Mouse (Mus musculus) mesoderm, embryonic 11.5 days (tissue): Measurements from ENCODE around the gene Fbxl7.
"Not testable (repeated sequence)": the region's sequence is repeated elsewhere in the genome, so short reads cannot be mapped to it uniquely, and the experiment has no call there.

Experiments used
- DNase-seq: peaks from one replicate; pipeline ENCODE4 v3.0.0-alpha.2; 2012; ENCODE audit warnings: low read depth, low spot score

Fbxl7 gene

GRCm38 (mm10) chr15:26812856-26813255 is 82.5 kb downstream of the Fbxl7 start:
- no peak for DNase-seq

GRCm38 (mm10) chr15:26809569-26809968 is 85.8 kb downstream of the Fbxl7 start:
- DNase-seq: no peak

GRCm38 (mm10) chr15:26804046-26804445 is 91.3 kb downstream of the Fbxl7 start:
- DNase-seq: peak; percentile 41

- DNase-seq: no peak
Measured at GRCm38 (mm10) chr15:26799457-26800021, 95.8 kb downstream of the Fbxl7 start.

- DNase-seq: no peak
Measured at GRCm38 (mm10) chr15:26795937-26796336, 99.4 kb downstream of the Fbxl7 start.

GRCm38 (mm10) chr15:26795518-26795917 is 99.9 kb downstream of the Fbxl7 start:
- DNase-seq: peak; percentile 65

- DNase-seq: no peak
Measured at GRCm38 (mm10) chr15:26787148-26787547, 108.2 kb downstream of the Fbxl7 start.

GRCm38 (mm10) chr15:26780557-26780956 is 114.8 kb downstream of the Fbxl7 start:
- no peak for DNase-seq

GRCm38 (mm10) chr15:26779129-26779528 is 116.3 kb downstream of the Fbxl7 start:
- no peak for DNase-seq

- no peak for DNase-seq
Measured at GRCm38 (mm10) chr15:26775720-26776119, 119.7 kb downstream of the Fbxl7 start.

GRCm38 (mm10) chr15:26774895-26775294 is 120.5 kb downstream of the Fbxl7 start:
- no peak for DNase-seq

- peak; percentile 9 for DNase-seq
Measured at GRCm38 (mm10) chr15:26761651-26762050, 133.7 kb downstream of the Fbxl7 start.

- no peak for DNase-seq
Measured at GRCm38 (mm10) chr15:26748484-26748883, 146.9 kb downstream of the Fbxl7 start.

- DNase-seq: peak; percentile 50
Measured at GRCm38 (mm10) chr15:26732366-26732765, 163.0 kb downstream of the Fbxl7 start.

- DNase-seq: no peak
Measured at GRCm38 (mm10) chr15:26730760-26731159, 164.6 kb downstream of the Fbxl7 start.

GRCm38 (mm10) chr15:26729341-26729740 is 166.0 kb downstream of the Fbxl7 start:
- not testable (repeated sequence) for DNase-seq

- DNase-seq: peak; percentile 54
Measured at GRCm38 (mm10) chr15:26718390-26719036, 176.9 kb downstream of the Fbxl7 start.

GRCm38 (mm10) chr15:26717952-26718351 is 177.4 kb downstream of the Fbxl7 start:
- DNase-seq: no peak

GRCm38 (mm10) chr15:26716181-26716580 is 179.2 kb downstream of the Fbxl7 start:
- no peak for DNase-seq

- DNase-seq: no peak
Measured at GRCm38 (mm10) chr15:26715635-26716034, 179.7 kb downstream of the Fbxl7 start.

GRCm38 (mm10) chr15:26712271-26712670 is 183.1 kb downstream of the Fbxl7 start:
- no peak for DNase-seq

- no peak for DNase-seq
Measured at GRCm38 (mm10) chr15:26704966-26705365, 190.4 kb downstream of the Fbxl7 start.

GRCm38 (mm10) chr15:26703156-26703840 is 192.1 kb downstream of the Fbxl7 start:
- DNase-seq: no peak
